Mouse (Mus musculus) liver, postnatal 0 days (tissue): ENCODE data around the gene Prlh. TPM values are rescaled to one million over a fixed set of nuclear protein-coding genes. Genes with fewer than 3 reads are reported as not detected.

Source experiments
- ATAC-seq: fragments of 200-750 bp; cut with Nextera tagmentation; 2 replicates; pipeline ENCODE4 v1.8.0; 2017; ENCODE audit warnings: mild to moderate bottlenecking, moderate library complexity
- DNase-seq: peaks from one replicate; pipeline ENCODE4 v3.0.0-alpha.2; 2016
- H3K27ac ChIP-seq: fragments of 300-500 bp; sonication (generic); 2 replicates; pipeline ENCODE4 v1.5.1; 2014; ENCODE audit warnings: antibody characterized with exemption, moderate library complexity, mild to moderate bottlenecking, low read depth
- H3K27me3 ChIP-seq: fragments of 300-500 bp; sonication (generic); 2 replicates; pipeline ENCODE4 v1.6.1; 2014; ENCODE audit warnings: low read length, control low read depth, mixed read lengths; ENCODE audit not compliant: insufficient read depth
- H3K36me3 ChIP-seq: fragments of 300-500 bp; sonication (generic); replicated peaks from 2 replicates; pipeline ENCODE4 v1.6.1; 2014; ENCODE audit warnings: mild to moderate bottlenecking, control low read depth, low read length, moderate library complexity, mixed read lengths; ENCODE audit not compliant: insufficient read depth
- H3K4me1 ChIP-seq: fragments of 300-500 bp; sonication (generic); 2 replicates; pipeline ENCODE4 v1.6.1; 2014; ENCODE audit warnings: antibody characterized with exemption, mild to moderate bottlenecking, control low read depth; ENCODE audit not compliant: insufficient read depth
- H3K4me2 ChIP-seq: fragments of 300-500 bp; sonication (generic); 2 replicates; pipeline ENCODE4 v1.6.1; 2014; ENCODE audit warnings: low read depth, mild to moderate bottlenecking, low read length, moderate library complexity, mixed read lengths
- H3K4me3 ChIP-seq: fragments of 300-500 bp; sonication (generic); 2 replicates; pipeline ENCODE4 v1.5.1; 2014; ENCODE audit warnings: low read depth, low read length
- H3K9ac ChIP-seq: fragments of 300-500 bp; sonication (generic); replicated peaks from 2 replicates; pipeline ENCODE4 v1.6.1; 2014; ENCODE audit warnings: mild to moderate bottlenecking, moderate library complexity
- H3K9me3 ChIP-seq: fragments of 300-500 bp; sonication (generic); 2 replicates; pipeline ENCODE4 v1.6.1; 2016; ENCODE audit warnings: mild to moderate bottlenecking, control low read depth, low read length, mixed read lengths
- CTCF ChIP-seq: sonication (generic); IDR thresholded peaks from 2 replicates; pipeline ENCODE4 v1.5.1; 2016; ENCODE audit warnings: antibody characterized with exemption, low read depth
- EP300 ChIP-seq: IDR thresholded peaks from 2 replicates; pipeline ENCODE4 v1.6.1; 2016; ENCODE audit warnings: antibody characterized with exemption, low read depth, mild to moderate bottlenecking
- WGBS: fragments of 180-500 bp; shearing (Covaris S2); extraction: QIAGEN DNeasy Blood & Tissue Kit; methylation state at CpG from one replicate; pipeline ENCODE4 v1.1.7; 2014; ENCODE audit not compliant: insufficient replicate concordance; 5-methylcytosine and 5-hydroxymethylcytosine counted together
- polyA plus RNA-seq: library from polyadenylated mRNA; unstranded; fragments of >200 nt; fragmentation: Nextera tagmentation; extraction: Ambion mirVana; gene quantifications from 2 replicates; pipeline ENCODE4 v1.2.1, GENCODE M21; 2015

Prlh gene
- polyA plus RNA-seq, 1 experiment from 2014 or later, result not detected

- no peak for DNase-seq
- no peaks in the 10 kb centered on the region for H3K9me3 ChIP-seq
- TF ChIP-seq CTCF, result no peak
- no peak for TF ChIP-seq EP300
- no peak overlapping the region for H3K4me2 ChIP-seq
- 0 out of 2 replicates have a peak, but pooled peaks cover 2% of the 10 kb centered on the region for H3K27me3 ChIP-seq
- no peak overlapping the region for H3K27ac ChIP-seq
- H3K36me3 ChIP-seq, result no peaks in the 10 kb centered on the region
- WGBS, result 79% methylated on average over 2 of the region's 2 CpGs
- peaks cover 4% of the 10 kb centered on the region; the same call in 1 of the 2 replicates for H3K4me1 ChIP-seq
- peak; percentile 18; the same call in 1 of the 2 replicates for ATAC-seq
- H3K4me3 ChIP-seq, result no peak overlapping the region
- H3K9ac ChIP-seq, result no peak overlapping the region
These were observed 20.6 kb downstream of the Prlh start for GRCm38 (mm10) chr1:90973574-90973911.

GRCm38 (mm10) chr1:90974906-90975649 lies 22.2 kb downstream of the Prlh start:
- 22% methylated on average over 12 of the region's 12 CpGs for WGBS
- ATAC-seq, result peak; percentile 50; the same call in 1 of the 2 replicates

GRCm38 (mm10) chr1:90975960-90976359 lies 23.1 kb downstream of the Prlh start:
- H3K27ac ChIP-seq, result no peak overlapping the region
- 77% methylated on average over 4 of the region's 4 CpGs for WGBS
- no peak for DNase-seq
- H3K9ac ChIP-seq, result no peak overlapping the region
- H3K36me3 ChIP-seq, result no peaks in the 10 kb centered on the region
- H3K4me1 ChIP-seq, result no peaks in the 10 kb centered on the region
- no peak for ATAC-seq
- no peak overlapping the region for H3K4me3 ChIP-seq
- no peaks in the 10 kb centered on the region for H3K9me3 ChIP-seq
- no peak for TF ChIP-seq CTCF
- TF ChIP-seq EP300, result no peak
- H3K4me2 ChIP-seq, result no peak overlapping the region
- H3K27me3 ChIP-seq, result 0 out of 2 replicates have a peak, but pooled peaks cover 2% of the 10 kb centered on the region

More at GRCm38 (mm10) chr1:90974906-90975649, 22.2 kb downstream of the Prlh start:
- DNase-seq, result peak; percentile 42
- Histone ChIP-seq H3K27ac (no peak overlapping the region), H3K36me3 (no peaks in the 10 kb centered on the region), H3K4me3 (no peak overlapping the region), H3K9ac (no peak overlapping the region), H3K4me2 (no peak overlapping the region), H3K4me1 (no peaks in the 10 kb centered on the region), H3K27me3 (0 out of 2 replicates have a peak, but pooled peaks cover 2% of the 10 kb centered on the region), H3K9me3 (no peaks in the 10 kb centered on the region)
- TF ChIP-seq CTCF (no peak), EP300 (no peak)

- Histone ChIP-seq H3K4me1 (no peaks in the 10 kb centered on the region), H3K27me3 (no peaks in the 10 kb centered on the region), H3K4me3 (no peak overlapping the region), H3K27ac (no peak overlapping the region), H3K4me2 (no peak overlapping the region), H3K9me3 (no peaks in the 10 kb centered on the region), H3K9ac (no peak overlapping the region), H3K36me3 (no peaks in the 10 kb centered on the region)
- DNase-seq (no peak), ATAC-seq (no peak)
- no peak for TF ChIP-seq EP300
- TF ChIP-seq CTCF, result no peak
- WGBS, result 74% methylated on average over 10 of the region's 10 CpGs
These were observed 27.9 kb downstream of the Prlh start for GRCm38 (mm10) chr1:90980638-90981330.

DNA sequence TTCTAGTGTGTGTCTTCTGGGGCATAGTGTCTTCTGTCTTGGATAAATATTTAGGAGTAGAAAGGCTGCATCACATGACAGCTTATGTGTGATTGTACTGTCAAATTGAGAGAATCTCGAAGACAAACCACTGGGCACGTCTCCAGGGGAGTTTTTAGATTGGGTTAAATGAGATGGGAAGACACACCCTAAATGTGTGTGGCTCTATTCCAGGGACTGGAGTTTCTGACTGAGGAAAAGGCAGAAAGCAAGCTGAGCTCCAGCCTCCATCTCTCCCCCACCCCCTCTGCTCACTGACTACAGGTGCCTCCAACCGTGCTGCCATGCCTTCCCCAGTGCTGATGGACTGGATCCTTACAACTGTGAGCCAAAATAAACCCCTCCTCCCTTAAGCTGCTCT lies 28.4 kb downstream of the Prlh start:
- no peak overlapping the region for H3K27ac ChIP-seq
- no peak overlapping the region for H3K4me3 ChIP-seq
- TF ChIP-seq CTCF (no peak), EP300 (no peak)
- no peaks in the 10 kb centered on the region for H3K4me1 ChIP-seq
- DNase-seq (no peak), ATAC-seq (no peak)
- no peaks in the 10 kb centered on the region for H3K36me3 ChIP-seq
- H3K9me3 ChIP-seq, result no peaks in the 10 kb centered on the region
- no peak overlapping the region for H3K9ac ChIP-seq
- H3K27me3 ChIP-seq, result no peaks in the 10 kb centered on the region
- 75% methylated on average over 3 of the region's 3 CpGs for WGBS
- no peak overlapping the region for H3K4me2 ChIP-seq

GRCm38 (mm10) chr1:90995916-90996315 lies 43.0 kb downstream of the Prlh start:
- WGBS, result 77% methylated on average over 1 of the region's 1 CpGs
- ATAC-seq (no peak), DNase-seq (no peak)
- no peaks in the 10 kb centered on the region for H3K9me3 ChIP-seq
- no peak overlapping the region for H3K4me2 ChIP-seq
- no peak for TF ChIP-seq EP300
- no peak overlapping the region for H3K9ac ChIP-seq
- H3K4me3 ChIP-seq, result no peak overlapping the region
- H3K36me3 ChIP-seq, result no peaks in the 10 kb centered on the region
- H3K27me3 ChIP-seq, result 0 out of 2 replicates have a peak, but pooled peaks cover 9% of the 10 kb centered on the region
- H3K4me1 ChIP-seq, result peaks cover 13% of the 10 kb centered on the region
- H3K27ac ChIP-seq, result no peak overlapping the region
